Mouse (Mus musculus) adrenal gland, postnatal 10 days (tissue): ENCODE results near the gene Tbc1d13. TPM values are rescaled to one million over a fixed set of nuclear protein-coding genes. Genes with fewer than 3 reads are reported as not detected.

Experiments used
- DNase-seq: peaks from one replicate; pipeline ENCODE4 v3.0.0; 2021; ENCODE audit warnings: mixed read lengths
- long read RNA-seq, 2 experiments: library from polyadenylated mRNA; stranded (forward); transcript quantifications; one replicate each; pipeline ENCODE4 v2.0.0; 2021
- total RNA-seq, 2 experiments: library from RNA; stranded (reverse); gene quantifications; 2 replicates each; pipeline ENCODE4 v1.2.3; 2021

Gene Tbc1d13
- total RNA-seq: 10 to 100 TPM; 47.2 to 64.0 TPM
- long read RNA-seq, experiment 1, partial matches to known transcripts: 0 of 10 reads
- long read RNA-seq, experiment 1, other reads (novel, unspliced or antisense): 10 of 10 reads
- long read RNA-seq, experiment 2, partial matches to known transcripts: 1 of 8 reads
- long read RNA-seq, experiment 2, other reads (novel, unspliced or antisense): 6 of 8 reads

- DNase-seq: peak; percentile 99
Measured at GRCm38 (mm10) chr2:30133613-30134377, at the start of gene Tbc1d13. TSS of gene Tbc1d13 (plus strand) at chr2:30133746.

DNA sequence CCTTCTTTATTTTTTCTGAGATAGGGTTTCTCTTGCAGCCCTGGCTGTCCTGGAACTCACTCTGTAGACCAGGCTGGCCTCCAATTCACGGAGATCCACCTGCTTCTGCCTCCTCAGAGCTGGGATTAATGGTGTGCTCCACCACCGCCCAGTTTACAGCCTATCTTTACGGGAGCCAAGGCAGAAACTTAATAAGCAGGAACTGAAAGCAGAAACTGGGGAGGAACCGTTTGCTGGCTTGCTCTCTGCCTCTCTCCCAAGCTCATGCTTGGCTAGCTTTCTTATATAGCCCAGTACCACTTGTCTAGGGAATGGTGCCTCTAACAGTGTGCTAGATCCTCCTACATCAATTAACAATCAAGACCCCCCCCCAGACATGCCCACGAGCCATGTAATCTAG lies 49.4 kb upstream of the Tbc1d13 start:
- DNase-seq: peak; percentile 2

- DNase-seq: peak; percentile 3
Measured at GRCm38 (mm10) chr2:30084632-30085031, 48.9 kb upstream of the Tbc1d13 start.

- no peak for DNase-seq
Measured at GRCm38 (mm10) chr2:30087310-30087709, 46.2 kb upstream of the Tbc1d13 start.

- DNase-seq: no peak
Measured at GRCm38 (mm10) chr2:30091521-30091920, 42.0 kb upstream of the Tbc1d13 start.

GRCm38 (mm10) chr2:30092280-30092918 lies 41.1 kb upstream of the Tbc1d13 start:
- peak; percentile 12 for DNase-seq

- peak; percentile 98 for DNase-seq
Measured at GRCm38 (mm10) chr2:30093471-30094207, 39.9 kb upstream of the Tbc1d13 start, which contains the start of gene Zdhhc12. TSS of gene Zdhhc12 (minus strand) at chr2:30093648.

- DNase-seq: no peak
Measured at GRCm38 (mm10) chr2:30094208-30094588, 39.3 kb upstream of the Tbc1d13 start.

DNA sequence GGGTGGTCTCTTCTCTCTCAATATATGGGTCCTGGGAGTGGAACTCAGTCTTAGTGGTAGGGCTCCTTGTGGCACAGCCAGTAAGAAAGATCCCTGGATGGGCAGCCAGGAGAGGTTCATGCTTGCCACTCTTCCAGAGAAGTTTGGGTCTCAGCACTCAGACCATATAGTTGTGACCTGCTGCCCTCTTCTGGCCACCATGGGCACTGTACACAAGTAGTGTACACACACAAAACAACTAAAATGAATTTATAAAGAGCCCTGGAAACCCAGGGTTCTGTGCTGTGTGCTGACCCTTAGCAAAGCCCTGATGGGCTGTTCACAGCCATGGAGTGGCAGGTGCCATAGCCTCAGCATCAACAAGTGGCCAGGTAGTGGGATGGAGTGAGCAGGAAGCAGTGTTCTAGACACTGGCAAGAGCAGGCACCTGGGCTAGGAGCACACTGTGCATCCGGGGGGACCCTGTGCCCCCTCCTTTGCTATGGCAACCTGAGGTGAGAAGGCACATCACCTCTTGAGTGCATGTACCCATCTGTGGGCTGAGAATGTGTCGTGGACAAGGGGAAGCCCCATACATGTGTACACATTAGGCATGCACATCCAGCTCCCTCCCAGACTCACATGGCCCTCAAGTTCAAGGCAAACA lies 37.5 kb upstream of the Tbc1d13 start:
- DNase-seq: peak; percentile 74

DNA sequence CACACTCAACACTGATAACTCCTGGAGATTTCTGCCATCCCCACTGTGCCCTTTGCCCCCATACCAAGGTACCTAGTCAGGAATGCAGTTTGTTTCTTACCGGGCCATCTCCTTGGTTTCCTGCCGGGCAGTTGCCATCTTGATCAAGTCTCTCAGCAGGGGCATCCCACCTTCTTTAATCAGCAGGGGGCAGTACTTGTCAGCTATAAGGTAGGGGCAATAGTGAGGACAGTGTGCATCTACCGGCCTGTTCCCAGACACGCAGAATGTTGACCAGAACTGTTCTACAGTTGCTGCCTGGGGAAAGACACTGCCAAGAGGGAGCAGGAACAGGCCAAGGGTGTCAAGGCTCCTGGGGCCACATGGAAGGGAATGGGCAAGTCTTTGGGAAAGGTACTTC lies 33.3 kb upstream of the Tbc1d13 start:
- DNase-seq: no peak

- DNase-seq: peak; percentile 70
Measured at GRCm38 (mm10) chr2:30106364-30106763, 27.2 kb upstream of the Tbc1d13 start.

DNA sequence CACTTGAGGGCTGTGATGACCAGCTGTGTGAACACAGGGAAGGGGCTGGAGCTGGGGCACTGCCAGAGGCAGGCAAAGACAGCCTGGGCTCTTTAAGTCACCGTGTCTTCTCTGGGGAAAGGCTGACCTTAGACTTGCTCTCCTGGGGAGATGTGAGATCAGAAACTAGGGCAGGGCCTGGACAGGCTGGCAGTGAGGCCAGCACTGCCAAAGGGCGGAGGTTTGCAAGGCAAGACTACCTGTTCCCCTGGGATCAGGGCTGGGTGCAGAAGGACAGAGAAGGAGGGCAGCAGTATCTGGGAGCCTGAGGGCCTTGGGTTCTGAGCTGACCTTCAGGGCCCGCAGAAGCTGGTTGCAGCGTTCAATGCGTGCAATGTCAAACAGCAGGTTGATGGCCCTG lies 25.9 kb upstream of the Tbc1d13 start:
- peak; percentile 63 for DNase-seq

GRCm38 (mm10) chr2:30108260-30108659 lies 25.3 kb upstream of the Tbc1d13 start:
- no peak for DNase-seq

- DNase-seq: no peak
Measured at GRCm38 (mm10) chr2:30111500-30111899, 22.0 kb upstream of the Tbc1d13 start.

- DNase-seq: no peak
Measured at GRCm38 (mm10) chr2:30112564-30112963, 21.0 kb upstream of the Tbc1d13 start.

DNA sequence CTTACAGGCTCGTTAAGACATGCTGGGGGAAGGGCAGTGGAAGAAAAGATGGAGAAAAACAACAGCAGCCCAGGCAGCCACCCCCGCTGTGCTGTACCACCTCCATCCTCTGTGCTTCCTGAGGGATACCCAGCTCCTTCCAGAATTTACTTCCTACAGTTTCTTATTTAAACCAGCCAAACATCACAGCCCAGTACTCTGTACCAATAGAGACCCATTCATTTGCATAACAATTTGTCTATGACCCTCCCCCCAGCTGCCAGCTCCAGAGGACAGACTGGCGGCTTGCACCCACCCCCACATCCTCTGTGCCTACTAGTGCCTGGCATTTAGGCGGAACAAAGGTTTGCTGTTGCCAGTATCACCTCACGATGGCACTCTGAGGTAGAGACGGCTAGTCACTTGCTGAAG lies 13.9 kb upstream of the Tbc1d13 start:
- no peak for DNase-seq

DNA sequence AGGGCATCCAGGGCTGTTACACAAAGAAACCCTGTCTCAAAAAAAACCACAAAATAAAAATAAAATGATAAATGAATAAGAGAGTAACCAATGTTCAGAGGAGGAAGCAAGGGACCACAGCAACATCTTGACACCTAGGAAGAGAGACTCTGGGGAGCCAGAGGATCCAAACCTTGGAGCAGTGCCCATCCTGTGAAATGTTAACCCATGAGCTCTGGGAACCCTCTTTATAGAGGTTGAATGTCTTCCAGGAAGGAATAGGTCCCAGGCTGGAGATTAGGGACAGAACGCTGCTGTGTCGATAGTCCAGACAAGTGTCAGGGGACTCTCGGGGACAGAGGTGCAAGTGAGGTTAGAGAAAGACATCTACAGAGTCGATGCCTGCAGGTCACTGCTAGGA lies 13.3 kb upstream of the Tbc1d13 start:
- DNase-seq: no peak

- DNase-seq: no peak
Measured at GRCm38 (mm10) chr2:30122766-30123165, 10.8 kb upstream of the Tbc1d13 start.

- no peak for DNase-seq
Measured at GRCm38 (mm10) chr2:30123729-30124471, 9.6 kb upstream of the Tbc1d13 start.

DNA sequence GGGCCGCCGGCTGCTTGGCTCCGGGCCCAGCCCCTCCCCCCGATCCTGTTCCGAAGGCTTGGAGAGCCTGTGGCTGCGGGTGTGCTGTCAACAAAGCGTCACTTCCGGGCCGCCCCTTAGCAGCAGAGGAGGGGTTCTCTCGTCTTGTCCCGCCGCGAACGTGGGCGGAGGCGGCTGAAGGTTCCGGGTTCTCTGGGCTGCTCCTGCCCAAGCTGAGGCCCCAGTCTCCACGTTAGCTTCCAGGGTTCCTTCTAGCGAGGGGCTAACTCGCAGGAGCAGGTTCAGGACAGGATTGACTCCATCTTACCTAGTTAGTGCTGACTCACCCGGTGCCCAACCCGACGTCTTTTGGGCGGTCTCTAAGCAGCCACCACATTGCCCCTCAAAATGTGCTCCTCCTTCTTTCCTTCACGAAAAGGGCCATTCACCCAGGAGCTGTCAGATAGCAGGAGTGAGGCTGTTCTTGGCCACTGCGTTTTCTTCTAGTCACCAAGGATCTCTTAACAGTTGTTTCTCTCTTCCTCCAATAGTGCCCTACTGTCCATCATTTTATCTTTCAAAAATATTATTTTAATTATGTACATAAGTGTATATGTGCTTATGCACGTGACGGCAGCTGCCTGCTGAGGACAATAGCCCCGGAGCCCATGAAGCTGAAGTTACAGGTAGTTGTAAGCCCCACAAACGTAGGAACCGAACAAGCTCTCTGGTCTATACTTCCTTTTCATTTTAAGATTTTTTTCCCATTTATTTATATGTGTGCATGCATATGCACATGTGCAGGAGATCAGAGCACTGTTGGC lies 8.9 kb upstream of the Tbc1d13 start, which contains the start of gene Zer1:
TSS of gene Zer1 (minus strand) at position 114 of the 803 bp plus-strand sequence.
- DNase-seq: peak; percentile 98
